Mouse (Mus musculus) limb, embryonic 12.5 days (tissue): ENCODE results near the gene Tmem200a. TPM values are rescaled to one million over a fixed set of nuclear protein-coding genes. Genes with fewer than 3 reads are reported as not detected.

Experiments used
- ATAC-seq: fragments of 200-750 bp; cut with Nextera tagmentation; 2 replicates; pipeline ENCODE4 v1.8.0; 2017; ENCODE audit warnings: low read depth, moderate TSS enrichment; ENCODE audit not compliant: insufficient number of reproducible peaks, insufficient read depth, low FRiP score, low TSS enrichment
- H3K27ac ChIP-seq: fragments of 300-500 bp; sonication (generic); 2 replicates; pipeline ENCODE4 v1.5.1; 2016; ENCODE audit warnings: mild to moderate bottlenecking, moderate library complexity
- H3K27me3 ChIP-seq: fragments of 300-500 bp; sonication (generic); 2 replicates; pipeline ENCODE4 v1.6.1; 2016; ENCODE audit warnings: mild to moderate bottlenecking, moderate library complexity
- H3K36me3 ChIP-seq: fragments of 300-500 bp; sonication (generic); 2 replicates; pipeline ENCODE4 v1.6.1; 2016; ENCODE audit warnings: mild to moderate bottlenecking, moderate library complexity
- H3K4me1 ChIP-seq: fragments of 300-500 bp; sonication (generic); replicated peaks from 2 replicates; pipeline ENCODE4 v1.6.1; 2016
- H3K4me2 ChIP-seq: fragments of 300-500 bp; sonication (generic); 2 replicates; pipeline ENCODE4 v1.6.1; 2016; ENCODE audit warnings: mild to moderate bottlenecking, moderate library complexity
- H3K4me3 ChIP-seq: fragments of 300-500 bp; sonication (generic); replicated peaks from 2 replicates; pipeline ENCODE4 v1.5.1; 2016; ENCODE audit warnings: mild to moderate bottlenecking
- H3K9ac ChIP-seq: fragments of 300-500 bp; sonication (generic); replicated peaks from 2 replicates; pipeline ENCODE4 v1.6.1; 2016; ENCODE audit warnings: mild to moderate bottlenecking, moderate library complexity
- H3K9me3 ChIP-seq: fragments of 300-500 bp; sonication (generic); 2 replicates; pipeline ENCODE4 v1.6.1; 2016; ENCODE audit warnings: mild to moderate bottlenecking, moderate library complexity
- WGBS: fragments of 180-500 bp; shearing (Covaris S2); methylation state at CpG from one replicate; pipeline ENCODE4 v1.1.7; 2016; 5-methylcytosine and 5-hydroxymethylcytosine counted together
- polyA plus RNA-seq: library from polyadenylated mRNA; unstranded; fragments of >200 nt; fragmentation: Nextera tagmentation; extraction: Ambion mirVana; gene quantifications from 2 replicates; pipeline ENCODE4 v1.2.1, GENCODE M21; 2016

Gene Tmem200a
- polyA plus RNA-seq, 1 experiment from 2014 or later: 12.4 TPM

DNA sequence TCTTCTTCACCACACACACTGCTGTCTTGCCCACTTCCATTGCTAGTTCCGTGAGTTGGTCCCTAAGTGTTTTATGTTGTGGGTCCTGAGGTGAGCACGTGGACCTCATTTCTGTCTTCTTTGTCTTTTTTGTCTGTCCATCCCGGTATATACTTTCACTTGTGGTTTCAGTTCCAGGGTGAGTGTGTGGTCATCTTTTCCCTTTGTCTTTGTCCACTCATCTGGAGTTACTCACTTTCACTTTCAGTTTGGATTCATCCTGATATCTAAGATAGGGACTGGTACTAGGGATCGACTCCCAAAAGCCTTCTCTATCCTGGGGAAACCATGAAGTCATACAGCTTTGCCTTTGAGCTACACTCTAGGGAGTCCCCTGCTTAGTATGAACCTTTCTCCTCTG, 15.8 kb downstream of the Tmem200a start:
- peaks cover under 1% of the 10 kb centered on the region; the same call in 1 of the 2 replicates for H3K36me3 ChIP-seq
- H3K4me2 ChIP-seq: no peak overlapping the region
- no peaks in the 10 kb centered on the region for H3K27me3 ChIP-seq
- WGBS: 91% methylated on average over 4 of the region's 4 CpGs
- H3K4me1 ChIP-seq: no peaks in the 10 kb centered on the region
- H3K27ac ChIP-seq: no peak overlapping the region
- ATAC-seq: no peak
- no peaks in the 10 kb centered on the region for H3K9me3 ChIP-seq
- H3K9ac ChIP-seq: no peak overlapping the region
- H3K4me3 ChIP-seq: no peak overlapping the region

DNA sequence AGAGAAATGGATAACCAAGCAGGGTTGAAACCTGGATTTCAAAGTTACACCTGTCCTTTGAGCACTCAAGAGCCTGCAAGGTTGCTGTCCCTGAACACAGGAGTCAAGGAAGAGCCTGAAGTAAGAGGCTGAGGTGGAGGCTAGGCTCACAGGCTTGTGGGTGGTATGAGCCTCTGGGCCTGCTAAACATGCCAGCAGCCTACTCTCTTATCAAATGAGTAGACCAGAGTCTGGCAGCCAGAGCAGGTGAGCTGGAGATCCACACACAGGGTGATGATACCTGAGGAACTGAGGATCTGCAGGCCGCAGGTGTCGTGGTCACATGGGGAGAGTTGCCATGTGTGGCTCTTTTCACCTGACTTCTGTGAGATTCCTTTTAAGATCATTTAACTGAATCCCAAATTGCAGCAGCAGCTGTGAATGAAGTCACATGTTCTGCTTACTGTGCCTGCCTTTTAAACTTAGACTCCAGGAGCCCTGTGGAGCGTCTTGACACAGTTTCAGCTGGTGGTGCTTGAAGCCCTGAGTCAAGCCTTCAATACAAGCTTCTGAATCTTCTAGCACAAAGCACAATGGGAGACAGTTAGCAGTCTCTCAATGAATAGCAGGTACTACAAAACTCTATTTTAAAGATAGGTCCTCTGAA, 19.1 kb downstream of the Tmem200a start:
- 83% methylated on average over 3 of the region's 3 CpGs for WGBS
- no peak overlapping the region for H3K4me2 ChIP-seq

GRCm38 (mm10) chr10:26051177-26051576, 27.7 kb downstream of the Tmem200a start:
- Histone ChIP-seq H3K4me1 (no peaks in the 10 kb centered on the region), H3K27me3 (no peaks in the 10 kb centered on the region), H3K4me3 (no peak overlapping the region), H3K27ac (no peak overlapping the region), H3K9ac (no peak overlapping the region), H3K36me3 (no peaks in the 10 kb centered on the region), H3K4me2 (no peak overlapping the region), H3K9me3 (no peaks in the 10 kb centered on the region)
- ATAC-seq: no peak
- WGBS: 63% methylated on average over 2 of the region's 2 CpGs

More for the DNA sequence above, 19.1 kb downstream of the Tmem200a start:
- H3K27ac ChIP-seq: no peak overlapping the region
- no peak overlapping the region for H3K9ac ChIP-seq
- H3K4me1 ChIP-seq: no peaks in the 10 kb centered on the region
- H3K9me3 ChIP-seq: no peaks in the 10 kb centered on the region
- no peaks in the 10 kb centered on the region for H3K36me3 ChIP-seq
- ATAC-seq: no peak
- H3K4me3 ChIP-seq: no peak overlapping the region
- H3K27me3 ChIP-seq: no peaks in the 10 kb centered on the region

DNA sequence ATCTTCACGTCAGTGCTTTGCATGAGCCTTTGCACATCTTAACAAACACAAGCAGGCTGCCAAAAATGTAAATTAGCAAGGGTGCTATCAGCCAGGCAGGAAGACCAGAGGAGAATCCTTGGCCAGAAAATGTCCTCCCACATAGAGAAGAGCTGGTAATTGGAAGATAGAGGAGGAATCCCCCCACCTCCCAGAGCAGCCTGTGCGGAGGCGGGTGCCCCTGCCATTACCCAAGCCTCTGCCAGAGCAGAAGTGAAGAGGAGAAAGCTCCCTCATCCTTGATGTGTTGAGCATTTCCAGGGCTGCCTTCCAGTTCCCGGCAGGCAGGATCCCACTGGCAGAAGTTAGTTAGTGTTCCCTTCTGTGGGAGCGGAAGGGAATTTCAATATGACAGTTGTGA, 43.9 kb downstream of the Tmem200a start:
- ATAC-seq: no peak
- Histone ChIP-seq H3K27ac (no peak overlapping the region), H3K27me3 (no peaks in the 10 kb centered on the region), H3K9ac (no peak overlapping the region), H3K9me3 (no peaks in the 10 kb centered on the region), H3K4me1 (no peaks in the 10 kb centered on the region), H3K36me3 (no peaks in the 10 kb centered on the region), H3K4me2 (no peak overlapping the region), H3K4me3 (no peak overlapping the region)
- 76% methylated on average over 5 of the region's 5 CpGs for WGBS

- no peak overlapping the region for H3K27ac ChIP-seq
- no peaks in the 10 kb centered on the region for H3K9me3 ChIP-seq
- ATAC-seq: no peak
- no peaks in the 10 kb centered on the region for H3K4me1 ChIP-seq
- no peaks in the 10 kb centered on the region for H3K36me3 ChIP-seq
- H3K4me2 ChIP-seq: no peak overlapping the region
- WGBS: 78% methylated on average over 3 of the region's 3 CpGs
- no peak overlapping the region for H3K9ac ChIP-seq
- H3K27me3 ChIP-seq: no peaks in the 10 kb centered on the region
- no peak overlapping the region for H3K4me3 ChIP-seq
Observed at GRCm38 (mm10) chr10:26018740-26019139, 60.1 kb downstream of the Tmem200a start.

GRCm38 (mm10) chr10:26014298-26014697, 64.6 kb downstream of the Tmem200a start:
- Histone ChIP-seq H3K4me3 (no peak overlapping the region), H3K4me2 (no peak overlapping the region), H3K9ac (no peak overlapping the region), H3K27ac (no peak overlapping the region), H3K36me3 (no peaks in the 10 kb centered on the region), H3K9me3 (no peaks in the 10 kb centered on the region), H3K4me1 (no peaks in the 10 kb centered on the region), H3K27me3 (no peaks in the 10 kb centered on the region)
- 44% methylated on average over 1 of the region's 1 CpGs for WGBS
- ATAC-seq: no peak

DNA sequence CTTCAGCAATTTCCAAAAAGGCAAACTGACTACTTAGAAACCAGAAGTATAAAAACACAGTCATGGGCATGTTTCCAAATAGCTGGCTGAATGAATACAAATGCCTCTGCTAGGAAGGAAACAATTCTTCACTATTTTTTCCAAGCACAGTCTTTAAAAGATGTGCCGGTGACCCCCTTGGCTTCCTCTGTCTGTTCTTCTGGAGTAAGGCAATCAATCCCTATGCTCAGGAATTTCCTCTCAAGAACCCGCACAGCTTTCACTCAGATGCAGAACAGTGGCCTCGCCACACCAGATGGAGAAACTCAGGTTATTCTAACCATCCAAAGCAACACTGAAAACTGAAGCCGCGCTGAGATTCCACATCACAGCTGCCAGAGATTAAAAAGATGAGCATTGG, 69.9 kb downstream of the Tmem200a start:
- no peak overlapping the region for H3K4me3 ChIP-seq
- no peak for ATAC-seq
- whole genome bisulfite sequencing: 65% methylated on average over 5 of the region's 5 CpGs
- no peaks in the 10 kb centered on the region for H3K9me3 ChIP-seq
- H3K27ac ChIP-seq: no peak overlapping the region
- H3K9ac ChIP-seq: no peak overlapping the region
- H3K27me3 ChIP-seq: no peaks in the 10 kb centered on the region
- H3K4me1 ChIP-seq: no peaks in the 10 kb centered on the region
- H3K36me3 ChIP-seq: no peaks in the 10 kb centered on the region
- H3K4me2 ChIP-seq: no peak overlapping the region

DNA sequence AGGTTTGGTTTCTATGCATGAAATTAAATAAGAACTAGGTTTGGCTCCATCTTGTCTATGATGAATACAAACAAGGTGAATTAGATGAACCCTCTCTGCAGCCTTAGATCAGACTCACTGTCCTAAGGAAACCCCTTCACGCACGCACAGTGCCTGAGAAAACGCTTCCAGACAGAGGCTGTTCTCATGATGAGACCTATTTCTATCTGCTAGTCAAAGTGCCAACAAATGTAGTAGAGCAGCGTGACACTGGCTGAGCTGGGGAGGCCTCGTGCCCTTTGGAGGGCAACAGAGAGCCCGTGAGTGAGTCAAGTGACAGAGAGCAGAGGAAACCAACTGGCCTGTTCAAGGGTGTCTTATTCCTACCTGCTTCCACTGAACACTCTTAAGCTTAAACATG, 73.4 kb downstream of the Tmem200a start:
- no peak for ATAC-seq
- Histone ChIP-seq H3K9me3 (no peaks in the 10 kb centered on the region), H3K4me3 (no peak overlapping the region), H3K27me3 (no peaks in the 10 kb centered on the region), H3K27ac (no peak overlapping the region), H3K4me1 (no peaks in the 10 kb centered on the region), H3K4me2 (no peak overlapping the region), H3K9ac (no peak overlapping the region), H3K36me3 (no peaks in the 10 kb centered on the region)
- 88% methylated on average over 6 of the region's 6 CpGs for WGBS

GRCm38 (mm10) chr10:26000893-26001292, 78.0 kb downstream of the Tmem200a start:
- Histone ChIP-seq H3K9me3 (no peaks in the 10 kb centered on the region), H3K9ac (no peak overlapping the region), H3K36me3 (no peaks in the 10 kb centered on the region), H3K4me2 (no peak overlapping the region), H3K27ac (no peak overlapping the region), H3K4me1 (no peaks in the 10 kb centered on the region; the same call in 1 of the 2 replicates), H3K4me3 (no peak overlapping the region), H3K27me3 (no peaks in the 10 kb centered on the region)
- WGBS: 93% methylated on average over 2 of the region's 2 CpGs
- ATAC-seq: no peak

- Histone ChIP-seq H3K36me3 (no peaks in the 10 kb centered on the region), H3K27ac (no peak overlapping the region), H3K9ac (no peak overlapping the region), H3K9me3 (no peaks in the 10 kb centered on the region), H3K4me1 (no peaks in the 10 kb centered on the region; the same call in 1 of the 2 replicates), H3K4me2 (no peak overlapping the region), H3K27me3 (no peaks in the 10 kb centered on the region), H3K4me3 (no peak overlapping the region)
- no peak for ATAC-seq
- WGBS: 91% methylated on average over 5 of the region's 5 CpGs
Observed at GRCm38 (mm10) chr10:25999291-25999930, 79.4 kb downstream of the Tmem200a start.

- no peak overlapping the region for H3K4me3 ChIP-seq
- 69% methylated on average over 2 of the region's 2 CpGs for WGBS
- H3K27ac ChIP-seq: no peak overlapping the region
- H3K9ac ChIP-seq: no peak overlapping the region
- H3K36me3 ChIP-seq: no peaks in the 10 kb centered on the region
- no peak for ATAC-seq
- H3K9me3 ChIP-seq: no peaks in the 10 kb centered on the region
- no peak overlapping the region for H3K4me2 ChIP-seq
- H3K27me3 ChIP-seq: no peaks in the 10 kb centered on the region
- no peaks in the 10 kb centered on the region for H3K4me1 ChIP-seq
Observed at GRCm38 (mm10) chr10:25984056-25984455, 94.8 kb downstream of the Tmem200a start.

DNA sequence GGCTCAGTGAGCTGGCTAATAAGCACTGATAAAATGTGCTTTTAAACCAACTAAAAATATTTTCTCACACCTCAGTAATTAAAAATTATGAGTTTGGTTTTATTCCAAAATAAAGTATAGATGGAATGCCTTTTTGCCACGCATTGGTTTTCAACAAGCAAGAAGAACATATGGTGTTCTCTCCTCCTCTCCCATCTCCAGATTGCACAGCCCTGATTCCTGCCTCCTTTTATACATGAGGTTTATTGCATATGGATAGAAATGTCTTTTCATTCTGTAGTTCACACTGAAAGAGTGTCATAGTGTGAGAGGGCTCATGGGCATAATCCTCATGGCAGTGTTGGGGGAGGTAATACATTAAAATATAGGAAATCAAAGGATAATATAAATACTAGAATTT, 96.2 kb downstream of the Tmem200a start:
- no peak for ATAC-seq
- Histone ChIP-seq H3K4me1 (no peaks in the 10 kb centered on the region), H3K4me3 (no peak overlapping the region), H3K27ac (no peak overlapping the region), H3K36me3 (no peaks in the 10 kb centered on the region), H3K27me3 (no peaks in the 10 kb centered on the region), H3K4me2 (no peak overlapping the region), H3K9ac (no peak overlapping the region), H3K9me3 (peaks cover 10% of the 10 kb centered on the region; the same call in 1 of the 2 replicates)
- WGBS: 59% methylated on average over 1 of the region's 1 CpGs
